Mouse (Mus musculus) inflammation-experienced regulatory T-cells, adult 6 months (primary cell): ENCODE results near the gene Cdkn2d. TPM values are rescaled to one million over a fixed set of nuclear protein-coding genes. Genes with fewer than 3 reads are reported as not detected.
"Not testable (repeated sequence)": the region's sequence is repeated elsewhere in the genome, so short reads cannot be mapped to it uniquely, and the experiment has no call there.

Source experiments
- ATAC-seq: one replicate; pipeline ENCODE4 v1.8.0; 2017
- polyA plus RNA-seq, 3 experiments: library from polyadenylated mRNA; unstranded; fragments of 100-300 nt; shearing (Covaris generic); gene quantifications; one replicate each; pipeline ENCODE4 v1.2.1; 2017

Cdkn2d gene
- polyA plus RNA-seq, 3 experiments from 2014 or later: 116 to 131 (median 128) TPM

- ATAC-seq: no peak
These were observed 16.0 kb downstream of the Cdkn2d start for GRCm38 (mm10) chr9:21275013-21275710.

GRCm38 (mm10) chr9:21274336-21274735, 16.9 kb downstream of the Cdkn2d start:
- no peak for ATAC-seq

- ATAC-seq: no peak
These were observed 17.5 kb downstream of the Cdkn2d start for GRCm38 (mm10) chr9:21273520-21274228.

- ATAC-seq: no peak
These were observed 18.1 kb downstream of the Cdkn2d start for GRCm38 (mm10) chr9:21273094-21273493.

- ATAC-seq: no peak
These were observed 18.8 kb downstream of the Cdkn2d start for GRCm38 (mm10) chr9:21272391-21272790.

GRCm38 (mm10) chr9:21269590-21269989, 21.6 kb downstream of the Cdkn2d start:
- not testable (repeated sequence) for ATAC-seq

- no peak for ATAC-seq
These were observed 22.9 kb downstream of the Cdkn2d start for GRCm38 (mm10) chr9:21268305-21268704.

GRCm38 (mm10) chr9:21266889-21267288, 24.3 kb downstream of the Cdkn2d start:
- ATAC-seq: no peak

- no peak for ATAC-seq
These were observed 25.6 kb downstream of the Cdkn2d start for GRCm38 (mm10) chr9:21265611-21266010.

- ATAC-seq: peak; percentile 98
These were observed 26.1 kb downstream of the Cdkn2d start, which contains the start of gene Atg4d for GRCm38 (mm10) chr9:21265000-21265561. TSS of gene Atg4d (plus strand) at chr9:21265293.

GRCm38 (mm10) chr9:21264272-21264999, 26.8 kb downstream of the Cdkn2d start:
- ATAC-seq: no peak

GRCm38 (mm10) chr9:21261831-21262230, 29.4 kb downstream of the Cdkn2d start:
- no peak for ATAC-seq

GRCm38 (mm10) chr9:21260491-21261040, 30.6 kb downstream of the Cdkn2d start:
- ATAC-seq: no peak

- ATAC-seq: not testable (repeated sequence)
These were observed 34.9 kb downstream of the Cdkn2d start for GRCm38 (mm10) chr9:21256349-21256748.

- ATAC-seq: no peak
These were observed 36.5 kb downstream of the Cdkn2d start for GRCm38 (mm10) chr9:21254690-21255089.

- ATAC-seq: no peak
These were observed 40.0 kb downstream of the Cdkn2d start for GRCm38 (mm10) chr9:21251116-21251735.

GRCm38 (mm10) chr9:21250509-21250908, 40.7 kb downstream of the Cdkn2d start:
- ATAC-seq: no peak

- ATAC-seq: no peak
These were observed 41.3 kb downstream of the Cdkn2d start for GRCm38 (mm10) chr9:21249629-21250508.

GRCm38 (mm10) chr9:21248326-21248725, 42.9 kb downstream of the Cdkn2d start, which contains the start of gene S1pr5:
TSS of gene S1pr5 (minus strand) at chr9:21248443.
- ATAC-seq: no peak

GRCm38 (mm10) chr9:21246342-21246741, 44.9 kb downstream of the Cdkn2d start:
- ATAC-seq: no peak

GRCm38 (mm10) chr9:21245113-21245487, 46.1 kb downstream of the Cdkn2d start:
- no peak for ATAC-seq
